Comparison of ENCODE assay signal across 8 mouse cellular contexts in genomic region chrX:12151996-12152904, GRCm38 (mm10). TPM values are rescaled to one million over a fixed set of nuclear protein-coding genes. Genes with fewer than 3 reads are reported as not detected.
A peak's percentile ranks its signal among the peaks of the same experiment; 100 is the strongest.
DNase-seq lines count a peak whose midpoint lies in the region; ATAC-seq and TF ChIP-seq lines count a peak whose summit lies in the region.

No protein-coding gene starts in this region.

- DNase-seq in left cerebral cortex, adult 2 months (ENCODE audit: extremely low spot score in 1 of 2, low spot score in 2 of 2) = no peak
- no peak for DNase-seq in left cerebral cortex, postnatal 4 days
- DNase-seq in forebrain, embryonic 10.5 days (ENCODE audit: extremely low spot score, low spot score) = peak; percentile 36
- peak; percentile 44 for DNase-seq in neural tube, embryonic 11.5 days (ENCODE audit: low spot score)
- DNase-seq in spleen, postnatal 10 days (ENCODE audit: low spot score in 2 of 2) = no peak
- DNase-seq in lung, postnatal 25 days (ENCODE audit: low spot score) = no peak
- DNase-seq in right cerebral cortex, postnatal 10 days (ENCODE audit: low spot score in 2 of 2) = no peak

- peak overlapping the region; percentile 17; the same call in 1 of the 2 replicates for H3K9ac ChIP-seq in intestine, embryonic 16.5 days (ENCODE audit: low read depth, low read length)
- peak overlapping the region; percentile 35; the same call in 1 of the 2 replicates for H3K9ac ChIP-seq in neural tube, embryonic 11.5 days (ENCODE audit: low read length)

- intact Hi-C loops in left cerebral cortex, adult 2 months (cut with DNase I) = loop anchor here (5.0 kb wide), 1 partner anchor 345 kb away; no protein-coding TSS in a partner anchor
- intact Hi-C loops in left cerebral cortex, postnatal 4 days (cut with DNase I) = no loop called here

- no peak for ATAC-seq in intestine, embryonic 16.5 days
- no peak for ATAC-seq in neural tube, embryonic 11.5 days (ENCODE audit: insufficient read depth, low FRiP score, low TSS enrichment)

- WGBS in forebrain, embryonic 10.5 days = 6% methylated on average over 39 of the region's 42 CpGs
- WGBS in intestine, embryonic 16.5 days = 35% methylated on average over 40 of the region's 42 CpGs
- 8% methylated on average over 36 of the region's 42 CpGs for WGBS in neural tube, embryonic 11.5 days

- TF ChIP-seq CTCF in left cerebral cortex, adult 2 months (IDR thresholded peaks at IDR 0.05) = no peak

- peaks cover 99% of the 10 kb centered on the region for H3K27me3 ChIP-seq in forebrain, embryonic 10.5 days (ENCODE audit: poor library complexity, severe bottlenecking)
- H3K27me3 ChIP-seq in intestine, embryonic 16.5 days (replicated peaks; ENCODE audit: control insufficient read depth, insufficient read depth, low read length) = peaks cover 26% of the 10 kb centered on the region
- H3K27me3 ChIP-seq in neural tube, embryonic 11.5 days (ENCODE audit: control insufficient read depth, insufficient read depth, low read length) = peaks cover 42% of the 10 kb centered on the region

- H3K4me1 ChIP-seq in forebrain, embryonic 10.5 days = peaks cover 76% of the 10 kb centered on the region
- peaks cover 21% of the 10 kb centered on the region for H3K4me1 ChIP-seq in intestine, embryonic 16.5 days (ENCODE audit: control insufficient read depth, insufficient read depth, low read length)
- peaks cover 11% of the 10 kb centered on the region; the same call in 1 of the 2 replicates for H3K4me1 ChIP-seq in neural tube, embryonic 11.5 days (ENCODE audit: control insufficient read depth, insufficient read depth, low read length)

- H3K27ac ChIP-seq in left cerebral cortex, adult 2 months = peak overlapping the region; percentile 63
- peak overlapping the region; percentile 79 for H3K27ac ChIP-seq in forebrain, embryonic 10.5 days
- H3K27ac ChIP-seq in intestine, embryonic 16.5 days (ENCODE audit: low read length) = no peak overlapping the region
- no peak overlapping the region for H3K27ac ChIP-seq in neural tube, embryonic 11.5 days (ENCODE audit: low read depth, low read length)

- no peaks in the 10 kb centered on the region for H3K36me3 ChIP-seq in forebrain, embryonic 10.5 days (replicated peaks)
- no peaks in the 10 kb centered on the region for H3K36me3 ChIP-seq in intestine, embryonic 16.5 days (ENCODE audit: control insufficient read depth, insufficient read depth, low read length)
- H3K36me3 ChIP-seq in neural tube, embryonic 11.5 days (ENCODE audit: control insufficient read depth, insufficient read depth, low read length) = no peaks in the 10 kb centered on the region

- H3K4me2 ChIP-seq in intestine, embryonic 16.5 days (ENCODE audit: low read depth, low read length) = peak overlapping the region; percentile 50
- H3K4me2 ChIP-seq in neural tube, embryonic 11.5 days (ENCODE audit: low read depth) = peak overlapping the region; percentile 44

- no peaks in the 10 kb centered on the region for H3K9me3 ChIP-seq in forebrain, embryonic 10.5 days
- no peaks in the 10 kb centered on the region for H3K9me3 ChIP-seq in intestine, embryonic 16.5 days (ENCODE audit: control insufficient read depth, low read length)
- H3K9me3 ChIP-seq in neural tube, embryonic 11.5 days (ENCODE audit: control insufficient read depth, low read length) = no peaks in the 10 kb centered on the region

- H3K4me3 ChIP-seq in left cerebral cortex, adult 2 months = peak overlapping the region; percentile 37
- H3K4me3 ChIP-seq in forebrain, embryonic 10.5 days = peak overlapping the region; percentile 46
- peak overlapping the region; percentile 33 for H3K4me3 ChIP-seq in intestine, embryonic 16.5 days (ENCODE audit: low read length)
- H3K4me3 ChIP-seq in neural tube, embryonic 11.5 days (ENCODE audit: low read depth, low read length) = peak overlapping the region; percentile 18

RNA-seq across cellular contexts. Expression of gene Bcor, which starts 7.9 kb away (rescaled TPM):
- 10 to 100 TPM; 33.4 to 38.0 TPM for total RNA-seq in left cerebral cortex, adult 2 months (2021)
- 10 to 100 TPM; 30.6 to 31.6 TPM for total RNA-seq in left cerebral cortex, postnatal 4 days (2021)
- polyA plus RNA-seq in forebrain, embryonic 10.5 days (2016; fragmentation: Nextera tagmentation; extraction: Ambion mirVana) = 18.0 and 18.9 TPM in 2 replicates
- 8.1 and 9.8 TPM in 2 replicates for polyA plus RNA-seq in intestine, embryonic 16.5 days (2015; fragmentation: Nextera tagmentation; extraction: Ambion mirVana)
- polyA plus RNA-seq in neural tube, embryonic 11.5 days (2014; fragmentation: Nextera tagmentation; extraction: Ambion mirVana) = 21.0 and 26.7 TPM in 2 replicates

Comparison
In these comparisons a context has a peak if more than half of its experiments do, and no peak if none do; other contexts are left out.
1. DNase-seq: peak in forebrain, embryonic 10.5 days (single experiment) and neural tube, embryonic 11.5 days (single experiment); none in left cerebral cortex, adult 2 months (0 of 2), left cerebral cortex, postnatal 4 days (single experiment), spleen, postnatal 10 days (0 of 2), lung, postnatal 25 days (single experiment) and right cerebral cortex, postnatal 10 days (0 of 2).
2. H3K27ac ChIP-seq: peak in left cerebral cortex, adult 2 months (single experiment) and forebrain, embryonic 10.5 days (single experiment); none in intestine, embryonic 16.5 days (single experiment) and neural tube, embryonic 11.5 days (single experiment).
3. Peak in every context shown above with its lines, with median percentiles within 50 percentile points of each other: H3K4me3 ChIP-seq.